Mouse (Mus musculus): ENCODE data around the gene Apbb2.

DNA sequence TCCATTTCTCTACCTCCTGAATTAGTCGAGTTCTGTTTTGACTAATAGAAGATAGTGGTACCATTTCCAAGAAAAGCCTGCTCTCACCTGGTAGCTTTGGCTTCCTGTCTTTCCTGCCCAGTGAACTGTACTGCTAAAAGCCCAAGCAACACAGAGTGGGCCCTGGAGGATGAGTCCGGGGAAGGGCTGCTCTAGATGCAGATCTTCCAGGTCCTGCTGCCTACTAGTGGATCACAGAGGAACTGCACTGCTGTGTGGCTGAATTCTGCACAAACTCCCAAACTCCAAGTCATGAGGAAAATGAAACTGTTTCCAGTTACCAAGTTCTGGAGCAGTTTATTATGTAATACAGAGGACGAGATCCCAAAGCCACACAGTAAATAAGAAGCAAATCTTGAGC is 232.9 kb downstream of the Apbb2 start:
- TF ChIP-seq CTCF (IDR thresholded peaks at IDR 0.05; ENCODE audit: low read depth) (peak; percentile 76), EP300 (IDR thresholded peaks at IDR 0.05; ENCODE audit: low read depth) (no peak)

All from heart, postnatal 0 days (tissue).